Mouse (Mus musculus): Measurements from ENCODE around the gene Ube2c. TPM values are rescaled to one million over a fixed set of nuclear protein-coding genes. Genes with fewer than 3 reads are reported as not detected.
"Not testable (repeated sequence)": the region's sequence is repeated elsewhere in the genome, so short reads cannot be mapped to it uniquely, and the experiment has no call there.

Gene Ube2c
- total RNA-seq, 4 experiments from 2014 or later, result 0.33 to 0.81 (median 0.48) TPM; not detected in 1

- DNase-seq (ENCODE audit: low spot score in 2 of 2), result no peak
Observed at GRCm38 (mm10) chr2:164787779-164788178, 18.1 kb downstream of the Ube2c start.

- DNase-seq (ENCODE audit: low spot score in 2 of 2), result no peak
Observed at GRCm38 (mm10) chr2:164788411-164788810, 18.7 kb downstream of the Ube2c start.

GRCm38 (mm10) chr2:164790451-164790850 is 20.8 kb downstream of the Ube2c start:
- no peak for DNase-seq (ENCODE audit: low spot score in 2 of 2)

GRCm38 (mm10) chr2:164791841-164792261 is 22.2 kb downstream of the Ube2c start:
- no peak for DNase-seq (ENCODE audit: low spot score in 2 of 2)

- no peak for DNase-seq (ENCODE audit: low spot score in 2 of 2)
Observed at GRCm38 (mm10) chr2:164792400-164793190, 22.9 kb downstream of the Ube2c start.

GRCm38 (mm10) chr2:164793236-164793635 is 23.5 kb downstream of the Ube2c start:
- peak in 1 of 2 experiments; percentile 51 for DNase-seq (ENCODE audit: low spot score in 2 of 2)

- DNase-seq (ENCODE audit: low spot score in 2 of 2), result no peak
Observed at GRCm38 (mm10) chr2:164793772-164794171, 24.1 kb downstream of the Ube2c start.

GRCm38 (mm10) chr2:164794293-164794692 is 24.6 kb downstream of the Ube2c start:
- DNase-seq (ENCODE audit: low spot score in 2 of 2), result peak; percentile 80 to 86

- no peak for DNase-seq (ENCODE audit: low spot score in 2 of 2)
Observed at GRCm38 (mm10) chr2:164795868-164796267, 26.2 kb downstream of the Ube2c start.

- not testable (repeated sequence) for DNase-seq (ENCODE audit: low spot score in 2 of 2)
Observed at GRCm38 (mm10) chr2:164798554-164798953, 28.9 kb downstream of the Ube2c start.

GRCm38 (mm10) chr2:164800252-164801004 is 30.7 kb downstream of the Ube2c start:
- DNase-seq (ENCODE audit: low spot score in 2 of 2), result no peak

GRCm38 (mm10) chr2:164803201-164803920 is 33.7 kb downstream of the Ube2c start:
- no peak for DNase-seq (ENCODE audit: low spot score in 2 of 2)

GRCm38 (mm10) chr2:164803921-164804313 is 34.2 kb downstream of the Ube2c start:
- DNase-seq (ENCODE audit: low spot score in 2 of 2), result no peak

GRCm38 (mm10) chr2:164804533-164805331 is 35.0 kb downstream of the Ube2c start, which contains the start of the genes Acot8 and Zswim3:
Acot8 (minus strand) TSS chr2:164804882.
Zswim3 (plus strand) TSS chr2:164805098.
- DNase-seq (ENCODE audit: low spot score in 2 of 2), result peak; percentile 98 to 99

GRCm38 (mm10) chr2:164805332-164805718 is 35.6 kb downstream of the Ube2c start:
- no peak for DNase-seq (ENCODE audit: low spot score in 2 of 2)

GRCm38 (mm10) chr2:164806614-164807013 is 36.9 kb downstream of the Ube2c start:
- no peak for DNase-seq (ENCODE audit: low spot score in 2 of 2)

GRCm38 (mm10) chr2:164813557-164813956 is 43.9 kb downstream of the Ube2c start:
- DNase-seq (ENCODE audit: low spot score in 2 of 2), result no peak

GRCm38 (mm10) chr2:164815348-164815747 is 45.6 kb downstream of the Ube2c start:
- no peak for DNase-seq (ENCODE audit: low spot score in 2 of 2)

GRCm38 (mm10) chr2:164815821-164816220 is 46.1 kb downstream of the Ube2c start:
- DNase-seq (ENCODE audit: low spot score in 2 of 2), result no peak

- DNase-seq (ENCODE audit: low spot score in 2 of 2), result no peak
Observed at GRCm38 (mm10) chr2:164817206-164817605, 47.5 kb downstream of the Ube2c start.

GRCm38 (mm10) chr2:164817703-164818102 is 48.0 kb downstream of the Ube2c start:
- no peak for DNase-seq (ENCODE audit: low spot score in 2 of 2)
